Mouse (Mus musculus) heart, embryonic 16.5 days (tissue): ENCODE results near the gene Qrich2. TPM values are rescaled to one million over a fixed set of nuclear protein-coding genes. Genes with fewer than 3 reads are reported as not detected.

ENCODE experiments used
- ATAC-seq: fragments of 200-750 bp; cut with Nextera tagmentation; replicated peaks from 2 replicates; pipeline ENCODE4 v1.8.0; 2017; ENCODE audit warnings: moderate number of reproducible peaks; ENCODE audit not compliant: insufficient read depth, low FRiP score; ENCODE audit errors: extremely low read depth
- H3K27ac ChIP-seq: fragments of 300-500 bp; sonication (generic); 2 replicates; pipeline ENCODE4 v1.5.1; 2014; ENCODE audit warnings: mild to moderate bottlenecking, low read length, control low read depth, moderate library complexity
- H3K27me3 ChIP-seq: fragments of 300-500 bp; sonication (generic); 2 replicates; pipeline ENCODE4 v1.6.1; 2014; ENCODE audit warnings: low read length, mixed read lengths; ENCODE audit not compliant: control insufficient read depth, insufficient read depth
- H3K36me3 ChIP-seq: fragments of 300-500 bp; sonication (generic); 2 replicates; pipeline ENCODE4 v1.6.1; 2014; ENCODE audit not compliant: control insufficient read depth, insufficient read depth
- H3K4me1 ChIP-seq: fragments of 300-500 bp; sonication (generic); 2 replicates; pipeline ENCODE4 v1.6.1; 2014; ENCODE audit warnings: low read length, mixed read lengths; ENCODE audit not compliant: control insufficient read depth, insufficient read depth
- H3K4me2 ChIP-seq: fragments of 300-500 bp; sonication (generic); 2 replicates; pipeline ENCODE4 v1.6.1; 2014; ENCODE audit warnings: low read depth, mild to moderate bottlenecking, control low read depth, low read length
- H3K4me3 ChIP-seq: fragments of 300-500 bp; sonication (generic); 2 replicates; pipeline ENCODE4 v1.5.1; 2014; ENCODE audit warnings: mild to moderate bottlenecking, control low read depth, low read length
- H3K9ac ChIP-seq: fragments of 300-500 bp; sonication (generic); 2 replicates; pipeline ENCODE4 v1.6.1; 2014; ENCODE audit warnings: low read length, control low read depth
- H3K9me3 ChIP-seq: fragments of 300-500 bp; sonication (generic); replicated peaks from 2 replicates; pipeline ENCODE4 v1.6.1; 2016; ENCODE audit warnings: low read length; ENCODE audit not compliant: control insufficient read depth
- WGBS: fragments of 180-500 bp; shearing (Covaris S2); extraction: QIAGEN DNeasy Blood & Tissue Kit; methylation state at CpG from one replicate; pipeline ENCODE4 v1.1.7; 2014; 5-methylcytosine and 5-hydroxymethylcytosine counted together
- polyA plus RNA-seq: library from polyadenylated mRNA; unstranded; fragments of >200 nt; fragmentation: Nextera tagmentation; extraction: Ambion mirVana; gene quantifications from 2 replicates; pipeline ENCODE4 v1.2.1, GENCODE M21; 2015

Qrich2 gene
- 0.07 TPM in 1 of 2 replicates, not detected in the other for polyA plus RNA-seq

- WGBS: 50% methylated on average over 20 of the region's 20 CpGs
- Histone ChIP-seq H3K9me3 (no peaks in the 10 kb centered on the region), H3K27ac (no peak within 1 kb of the TSS), H3K4me2 (no peak within 1 kb of the TSS), H3K4me1 (peaks cover 8% of the 10 kb centered on the region), H3K36me3 (peaks cover 13% of the 10 kb centered on the region), H3K9ac (no peak within 1 kb of the TSS), H3K4me3 (no peak within 1 kb of the TSS), H3K27me3 (0 out of 2 replicates have a peak, but pooled peaks cover 2% of the 10 kb centered on the region)
- no peak for ATAC-seq
Measured at GRCm38 (mm10) chr11:116466141-116466540, at the start of gene Qrich2. Gene Qrich2, minus strand, starts transcription at chr11:116466241.

GRCm38 (mm10) chr11:116515330-116516020, 49.4 kb upstream of the Qrich2 start:
- Histone ChIP-seq H3K9ac (no peak overlapping the region), H3K36me3 (no peaks in the 10 kb centered on the region), H3K4me3 (no peak overlapping the region), H3K4me2 (no peak overlapping the region), H3K9me3 (no peaks in the 10 kb centered on the region), H3K27me3 (0 out of 2 replicates have a peak, but pooled peaks cover 2% of the 10 kb centered on the region), H3K27ac (no peak overlapping the region), H3K4me1 (0 out of 2 replicates have a peak, but pooled peaks cover 2% of the 10 kb centered on the region)
- WGBS: 30% methylated on average over 24 of the region's 24 CpGs
- no peak for ATAC-seq

- no peak overlapping the region for H3K9ac ChIP-seq
- ATAC-seq: no peak
- 0 out of 2 replicates have a peak, but pooled peaks cover 2% of the 10 kb centered on the region for H3K27me3 ChIP-seq
- H3K4me2 ChIP-seq: no peak overlapping the region
- H3K36me3 ChIP-seq: no peaks in the 10 kb centered on the region
- no peak overlapping the region for H3K4me3 ChIP-seq
- no peaks in the 10 kb centered on the region for H3K4me1 ChIP-seq
- no peak overlapping the region for H3K27ac ChIP-seq
- H3K9me3 ChIP-seq: no peaks in the 10 kb centered on the region
- WGBS: 71% methylated on average over 4 of the region's 4 CpGs
Measured at GRCm38 (mm10) chr11:116513531-116514038, 47.5 kb upstream of the Qrich2 start.

- H3K27ac ChIP-seq: no peak overlapping the region
- 79% methylated on average over 6 of the region's 6 CpGs for WGBS
Measured at GRCm38 (mm10) chr11:116512987-116513386, 46.9 kb upstream of the Qrich2 start.

GRCm38 (mm10) chr11:116512154-116512553, 46.1 kb upstream of the Qrich2 start:
- H3K27ac ChIP-seq: no peak overlapping the region
- H3K9ac ChIP-seq: no peak overlapping the region
- H3K4me3 ChIP-seq: no peak overlapping the region
- no peak for ATAC-seq
- no peaks in the 10 kb centered on the region for H3K9me3 ChIP-seq
- H3K27me3 ChIP-seq: 0 out of 2 replicates have a peak, but pooled peaks cover 2% of the 10 kb centered on the region
- H3K4me2 ChIP-seq: no peak overlapping the region
- 87% methylated on average over 7 of the region's 7 CpGs for WGBS
- no peaks in the 10 kb centered on the region for H3K36me3 ChIP-seq
- no peaks in the 10 kb centered on the region for H3K4me1 ChIP-seq

More at GRCm38 (mm10) chr11:116512987-116513386, 46.9 kb upstream of the Qrich2 start:
- H3K36me3 ChIP-seq: no peaks in the 10 kb centered on the region
- H3K9me3 ChIP-seq: no peaks in the 10 kb centered on the region
- no peak for ATAC-seq
- H3K4me1 ChIP-seq: no peaks in the 10 kb centered on the region
- no peak overlapping the region for H3K4me3 ChIP-seq
- H3K27me3 ChIP-seq: 0 out of 2 replicates have a peak, but pooled peaks cover 2% of the 10 kb centered on the region
- H3K4me2 ChIP-seq: no peak overlapping the region
- no peak overlapping the region for H3K9ac ChIP-seq

GRCm38 (mm10) chr11:116511301-116511868, 45.3 kb upstream of the Qrich2 start:
- H3K4me3 ChIP-seq: no peak overlapping the region
- no peaks in the 10 kb centered on the region for H3K9me3 ChIP-seq
- H3K27ac ChIP-seq: no peak overlapping the region
- ATAC-seq: no peak
- no peak overlapping the region for H3K4me2 ChIP-seq
- H3K36me3 ChIP-seq: no peaks in the 10 kb centered on the region
- no peak overlapping the region for H3K9ac ChIP-seq
- H3K27me3 ChIP-seq: 0 out of 2 replicates have a peak, but pooled peaks cover 2% of the 10 kb centered on the region
- WGBS: 53% methylated on average over 7 of the region's 7 CpGs
- no peaks in the 10 kb centered on the region for H3K4me1 ChIP-seq

- no peak for ATAC-seq
- H3K27me3 ChIP-seq: no peaks in the 10 kb centered on the region
- WGBS: 49% methylated on average over 2 of the region's 2 CpGs
Measured at GRCm38 (mm10) chr11:116508689-116509088, 42.6 kb upstream of the Qrich2 start.

GRCm38 (mm10) chr11:116506151-116506875, 40.3 kb upstream of the Qrich2 start:
- no peak for ATAC-seq

More at GRCm38 (mm10) chr11:116508689-116509088, 42.6 kb upstream of the Qrich2 start:
- H3K9me3 ChIP-seq: no peaks in the 10 kb centered on the region
- H3K4me2 ChIP-seq: no peak overlapping the region
- H3K36me3 ChIP-seq: no peaks in the 10 kb centered on the region
- H3K4me3 ChIP-seq: no peak overlapping the region
- no peaks in the 10 kb centered on the region for H3K4me1 ChIP-seq
- H3K27ac ChIP-seq: no peak overlapping the region
- H3K9ac ChIP-seq: no peak overlapping the region

More at GRCm38 (mm10) chr11:116506151-116506875, 40.3 kb upstream of the Qrich2 start:
- H3K36me3 ChIP-seq: no peaks in the 10 kb centered on the region
- H3K27ac ChIP-seq: no peak overlapping the region
- no peak overlapping the region; the same call in 1 of the 2 replicates for H3K9ac ChIP-seq
- no peaks in the 10 kb centered on the region for H3K27me3 ChIP-seq
- H3K4me3 ChIP-seq: no peak overlapping the region
- H3K4me1 ChIP-seq: no peaks in the 10 kb centered on the region
- no peak overlapping the region for H3K4me2 ChIP-seq
- no peaks in the 10 kb centered on the region for H3K9me3 ChIP-seq
- 72% methylated on average over 17 of the region's 17 CpGs for WGBS
